Mouse (Mus musculus) neural tube, embryonic 12.5 days (tissue): ENCODE data around the gene Tent2. TPM values are rescaled to one million over a fixed set of nuclear protein-coding genes. Genes with fewer than 3 reads are reported as not detected.

Experiments
- ATAC-seq: fragments of 200-750 bp; cut with Nextera tagmentation; 2 replicates; pipeline ENCODE4 v1.8.0; 2017; ENCODE audit warnings: low read depth, mild to moderate bottlenecking, moderate TSS enrichment, moderate library complexity; ENCODE audit not compliant: low FRiP score
- H3K27ac ChIP-seq: fragments of 300-500 bp; sonication (generic); 2 replicates; pipeline ENCODE4 v1.5.1; 2016
- H3K27me3 ChIP-seq: fragments of 300-500 bp; sonication (generic); replicated peaks from 2 replicates; pipeline ENCODE4 v1.6.1; 2016; ENCODE audit warnings: mild to moderate bottlenecking
- H3K36me3 ChIP-seq: fragments of 300-500 bp; sonication (generic); 2 replicates; pipeline ENCODE4 v1.6.1; 2016; ENCODE audit warnings: mild to moderate bottlenecking
- H3K4me1 ChIP-seq: fragments of 300-500 bp; sonication (generic); 2 replicates; pipeline ENCODE4 v1.6.1; 2016
- H3K4me2 ChIP-seq: fragments of 300-500 bp; sonication (generic); replicated peaks from 2 replicates; pipeline ENCODE4 v1.6.1; 2016; ENCODE audit warnings: mild to moderate bottlenecking
- H3K4me3 ChIP-seq: fragments of 300-500 bp; sonication (generic); 2 replicates; pipeline ENCODE4 v1.5.1; 2016
- H3K9ac ChIP-seq: fragments of 300-500 bp; sonication (generic); 2 replicates; pipeline ENCODE4 v1.6.1; 2016; ENCODE audit warnings: mild to moderate bottlenecking
- H3K9me3 ChIP-seq: fragments of 300-500 bp; sonication (generic); 2 replicates; pipeline ENCODE4 v1.6.1; 2016; ENCODE audit warnings: mild to moderate bottlenecking
- WGBS: fragments of 180-500 bp; shearing (Covaris S2); methylation state at CpG from one replicate; pipeline ENCODE4 v1.1.7; 2016; 5-methylcytosine and 5-hydroxymethylcytosine counted together
- polyA plus RNA-seq: library from polyadenylated mRNA; unstranded; fragments of >200 nt; fragmentation: Nextera tagmentation; extraction: Ambion mirVana; gene quantifications from 2 replicates; pipeline ENCODE4 v1.2.1, GENCODE M21; 2016

The Tent2 gene
- polyA plus RNA-seq: 57.1 and 62.3 TPM in 2 replicates

DNA sequence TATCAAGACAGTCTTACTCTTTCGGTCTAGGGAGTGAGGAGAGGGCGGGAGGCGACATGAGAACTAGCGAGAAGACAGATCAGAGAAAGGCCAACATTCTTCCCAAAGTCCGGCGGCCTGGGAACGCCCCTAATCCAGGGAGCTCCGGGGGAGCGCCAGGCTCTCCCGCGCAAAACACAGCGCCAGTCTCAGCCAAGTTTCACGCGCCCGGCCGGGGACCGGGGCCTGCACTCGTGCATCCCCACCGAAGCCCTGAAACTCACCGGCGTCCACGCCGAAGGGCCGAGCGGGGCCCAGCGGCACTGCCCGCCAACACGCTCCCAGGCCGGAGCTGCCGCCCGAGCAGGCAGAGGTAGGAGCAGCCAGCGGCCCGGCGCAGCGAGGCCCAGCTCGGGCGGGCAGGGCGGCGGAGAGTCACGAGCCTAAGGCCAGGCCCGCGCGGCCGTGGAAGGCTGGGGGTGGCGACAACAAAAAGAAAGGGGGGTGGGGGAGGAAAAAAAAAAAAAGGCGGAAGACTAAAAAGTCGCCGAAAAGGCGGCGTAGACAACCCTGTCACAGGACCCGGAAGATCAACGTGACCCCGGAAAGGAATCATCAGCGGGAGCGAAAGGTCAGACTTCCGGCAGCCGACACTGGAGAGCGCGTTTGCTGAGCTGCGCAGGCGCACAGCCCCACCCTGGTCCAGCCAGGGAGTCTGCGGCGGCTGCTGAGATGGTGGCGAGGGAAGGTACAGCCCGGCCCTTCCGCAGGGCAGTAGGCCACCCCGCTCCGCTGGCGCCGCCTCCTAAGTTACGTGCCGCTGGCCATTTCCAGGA, at the start of gene Tent2:
TSS of gene Tent2 (minus strand) at position 555 of the 815 bp plus-strand sequence.
- H3K27me3 ChIP-seq: no peaks in the 10 kb centered on the region
- H3K4me2 ChIP-seq: peak within 1 kb of the TSS; percentile 72
- no peaks in the 10 kb centered on the region for H3K9me3 ChIP-seq
- peak; percentile 99 for ATAC-seq
- peak within 1 kb of the TSS; percentile 79 for H3K4me3 ChIP-seq
- under 1% methylated on average over 72 of the region's 72 CpGs for WGBS
- no peaks in the 10 kb centered on the region for H3K36me3 ChIP-seq
- peak within 1 kb of the TSS; percentile 80 for H3K27ac ChIP-seq
- H3K4me1 ChIP-seq: no peaks in the 10 kb centered on the region; the same call in 1 of the 2 replicates
- H3K9ac ChIP-seq: peak within 1 kb of the TSS; percentile 89

GRCm38 (mm10) chr13:93241180-93241579, 49.0 kb upstream of the Tent2 start:
- ATAC-seq: no peak
- 47% methylated on average over 3 of the region's 3 CpGs for WGBS
- no peak overlapping the region for H3K27ac ChIP-seq
- no peaks in the 10 kb centered on the region for H3K36me3 ChIP-seq
- no peak overlapping the region for H3K9ac ChIP-seq
- H3K27me3 ChIP-seq: no peaks in the 10 kb centered on the region
- no peaks in the 10 kb centered on the region for H3K9me3 ChIP-seq
- no peaks in the 10 kb centered on the region for H3K4me1 ChIP-seq
- H3K4me3 ChIP-seq: no peak overlapping the region
- H3K4me2 ChIP-seq: no peak overlapping the region

DNA sequence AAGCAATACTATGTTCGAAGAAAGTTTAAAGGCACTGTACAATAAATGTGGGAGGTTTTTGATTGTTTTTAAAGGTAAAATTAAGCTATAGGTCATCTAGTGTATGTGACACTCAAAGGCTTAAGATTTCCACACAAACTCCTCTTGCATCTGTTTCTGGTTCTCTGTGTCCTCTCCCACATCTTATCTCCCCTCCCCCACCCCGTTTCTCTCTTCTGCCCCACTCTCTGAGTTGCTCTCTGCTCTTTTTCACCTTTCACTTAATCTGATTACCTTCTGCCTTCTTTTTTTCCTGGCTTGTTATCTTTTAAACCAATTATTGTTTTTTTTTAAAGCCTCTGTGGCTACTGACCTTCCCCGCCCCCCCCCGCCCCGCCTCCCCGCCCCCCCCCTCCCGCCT, 47.4 kb upstream of the Tent2 start:
- H3K4me1 ChIP-seq: no peaks in the 10 kb centered on the region
- WGBS: 82% methylated on average over 7 of the region's 7 CpGs
- no peak for ATAC-seq

GRCm38 (mm10) chr13:93239134-93239533, 46.9 kb upstream of the Tent2 start:
- H3K27ac ChIP-seq: no peak overlapping the region

More for the DNA sequence above, 47.4 kb upstream of the Tent2 start:
- Histone ChIP-seq H3K4me2 (no peak overlapping the region), H3K27me3 (no peaks in the 10 kb centered on the region), H3K9ac (no peak overlapping the region), H3K9me3 (no peaks in the 10 kb centered on the region), H3K36me3 (no peaks in the 10 kb centered on the region), H3K4me3 (no peak overlapping the region), H3K27ac (no peak overlapping the region)

GRCm38 (mm10) chr13:93237677-93238398, 45.7 kb upstream of the Tent2 start:
- H3K4me2 ChIP-seq: no peak overlapping the region
- no peak overlapping the region for H3K27ac ChIP-seq
- no peak for ATAC-seq
- H3K27me3 ChIP-seq: no peaks in the 10 kb centered on the region
- no peaks in the 10 kb centered on the region for H3K9me3 ChIP-seq
- no peak overlapping the region for H3K9ac ChIP-seq
- H3K4me1 ChIP-seq: no peaks in the 10 kb centered on the region
- H3K4me3 ChIP-seq: no peak overlapping the region
- H3K36me3 ChIP-seq: no peaks in the 10 kb centered on the region
- 88% methylated on average over 9 of the region's 9 CpGs for WGBS

More at GRCm38 (mm10) chr13:93239134-93239533, 46.9 kb upstream of the Tent2 start:
- Histone ChIP-seq H3K9me3 (no peaks in the 10 kb centered on the region), H3K4me2 (no peak overlapping the region), H3K9ac (no peak overlapping the region), H3K36me3 (no peaks in the 10 kb centered on the region), H3K4me1 (no peaks in the 10 kb centered on the region), H3K27me3 (no peaks in the 10 kb centered on the region), H3K4me3 (no peak overlapping the region)
- WGBS: 90% methylated on average over 9 of the region's 9 CpGs
- ATAC-seq: no peak

DNA sequence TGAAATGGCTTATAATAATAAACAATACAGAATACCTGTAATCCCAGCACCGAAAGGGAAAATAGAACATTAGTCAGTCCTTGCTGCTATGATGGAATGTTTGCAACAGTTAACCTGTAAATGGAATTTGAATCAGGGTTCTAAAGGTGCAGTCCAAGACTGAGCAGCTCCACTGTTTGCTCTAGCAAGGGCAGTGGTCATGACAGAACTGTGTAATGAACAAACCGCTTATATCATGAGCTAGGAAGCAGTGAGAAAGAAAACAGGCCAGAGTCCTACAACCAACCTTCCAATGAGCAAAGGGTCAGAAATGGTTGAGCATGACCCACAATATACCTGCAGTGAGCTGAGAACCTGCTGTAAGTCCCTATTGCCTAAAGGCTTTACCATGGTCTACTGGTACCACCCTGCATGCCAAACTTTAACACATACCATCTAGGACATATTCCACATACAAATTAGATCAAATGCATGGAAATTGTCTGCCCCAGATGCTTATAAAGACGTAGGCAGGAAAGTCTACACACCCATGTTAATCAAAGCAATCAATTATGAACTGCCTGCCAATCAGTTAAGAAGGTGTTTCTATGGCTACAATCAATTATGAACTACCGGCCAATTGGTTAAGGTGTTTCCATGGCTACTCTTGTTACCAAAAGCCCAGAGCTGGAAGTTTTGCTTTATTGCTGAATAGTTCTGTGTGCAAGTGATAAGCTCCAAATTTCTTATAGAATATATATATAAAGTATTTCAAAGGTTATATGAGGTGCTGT, 42.3 kb upstream of the Tent2 start:
- Histone ChIP-seq H3K36me3 (no peaks in the 10 kb centered on the region), H3K4me1 (no peaks in the 10 kb centered on the region), H3K9me3 (no peaks in the 10 kb centered on the region), H3K4me2 (no peak overlapping the region), H3K27me3 (no peaks in the 10 kb centered on the region), H3K9ac (no peak overlapping the region), H3K27ac (no peak overlapping the region), H3K4me3 (no peak overlapping the region)
- no peak for ATAC-seq
- 81% methylated on average over 4 of the region's 4 CpGs for WGBS

DNA sequence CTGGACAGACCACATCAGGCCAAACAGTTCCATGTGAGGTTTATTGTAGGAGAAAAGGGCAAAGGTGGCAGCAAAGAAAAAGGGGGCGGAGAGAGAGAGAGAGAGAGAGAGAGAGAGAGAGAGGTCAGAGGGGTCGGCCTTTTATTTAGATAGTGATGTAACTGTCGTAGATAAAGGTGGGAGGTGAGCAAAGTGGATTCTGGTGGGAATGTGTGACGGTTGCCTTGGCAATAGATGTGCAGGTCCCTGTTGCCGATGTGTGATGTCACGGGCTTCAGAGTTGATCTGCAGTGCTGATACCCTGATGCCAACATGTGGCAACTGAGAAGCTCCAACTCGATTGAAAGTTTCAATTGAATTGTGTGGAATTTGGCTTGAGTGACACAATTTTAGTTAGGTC, 40.1 kb upstream of the Tent2 start:
- no peak overlapping the region for H3K27ac ChIP-seq
- WGBS: 87% methylated on average over 7 of the region's 7 CpGs
- ATAC-seq: no peak
- H3K27me3 ChIP-seq: no peaks in the 10 kb centered on the region
- no peaks in the 10 kb centered on the region for H3K36me3 ChIP-seq
- no peak overlapping the region for H3K9ac ChIP-seq
- no peak overlapping the region for H3K4me2 ChIP-seq
- no peaks in the 10 kb centered on the region for H3K4me1 ChIP-seq
- no peak overlapping the region for H3K4me3 ChIP-seq
- no peaks in the 10 kb centered on the region for H3K9me3 ChIP-seq

DNA sequence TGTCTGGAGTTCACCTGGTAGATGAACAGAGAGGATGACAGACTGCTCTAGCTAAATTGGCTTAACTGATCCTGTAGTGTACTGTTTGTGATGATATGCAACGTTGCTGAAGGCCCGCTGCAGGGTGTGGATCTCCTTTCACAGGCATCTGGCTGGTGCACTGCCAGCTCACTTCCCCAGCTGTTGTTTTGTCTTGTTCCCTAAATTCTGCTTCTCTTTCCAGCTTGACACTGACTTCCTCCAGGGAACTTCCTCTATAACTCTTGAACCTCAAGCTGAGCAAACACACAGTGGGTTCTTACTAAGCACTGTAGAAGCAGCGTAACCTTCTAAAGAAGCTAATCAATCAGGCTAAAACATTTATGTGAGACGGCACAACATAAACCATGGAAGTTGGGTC, 38.8 kb upstream of the Tent2 start:
- Histone ChIP-seq H3K9ac (no peak overlapping the region), H3K36me3 (no peaks in the 10 kb centered on the region), H3K4me3 (no peak overlapping the region), H3K4me2 (no peak overlapping the region), H3K9me3 (no peaks in the 10 kb centered on the region), H3K27me3 (no peaks in the 10 kb centered on the region), H3K4me1 (no peaks in the 10 kb centered on the region), H3K27ac (no peak overlapping the region)
- WGBS: 72% methylated on average over 4 of the region's 4 CpGs
- ATAC-seq: no peak

DNA sequence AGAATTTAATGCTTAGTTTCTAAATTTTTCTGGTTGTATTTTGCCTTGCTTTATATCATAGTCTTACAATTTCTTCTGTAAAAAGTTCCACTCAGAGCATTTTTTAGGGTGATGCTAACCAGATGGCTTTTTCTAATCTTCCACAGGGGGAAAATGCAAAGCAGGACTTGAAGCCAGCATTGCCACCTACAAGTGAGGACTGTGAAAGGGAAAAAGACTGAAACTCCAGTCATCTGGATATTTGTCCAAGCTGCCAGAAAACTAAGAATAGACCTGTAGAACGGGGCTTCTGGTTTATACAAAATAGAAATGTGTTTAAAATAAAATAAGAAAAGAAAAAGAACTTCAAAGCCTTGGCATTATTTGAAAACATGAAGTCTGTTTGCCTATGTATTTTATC, 19.6 kb upstream of the Tent2 start:
- 86% methylated on average over 1 of the region's 1 CpGs for WGBS
- H3K4me1 ChIP-seq: no peaks in the 10 kb centered on the region
- H3K36me3 ChIP-seq: no peaks in the 10 kb centered on the region
- no peak overlapping the region for H3K4me2 ChIP-seq
- H3K4me3 ChIP-seq: no peak overlapping the region
- no peaks in the 10 kb centered on the region for H3K9me3 ChIP-seq
- no peak for ATAC-seq
- H3K27me3 ChIP-seq: no peaks in the 10 kb centered on the region
- no peak overlapping the region for H3K9ac ChIP-seq
- no peak overlapping the region for H3K27ac ChIP-seq

DNA sequence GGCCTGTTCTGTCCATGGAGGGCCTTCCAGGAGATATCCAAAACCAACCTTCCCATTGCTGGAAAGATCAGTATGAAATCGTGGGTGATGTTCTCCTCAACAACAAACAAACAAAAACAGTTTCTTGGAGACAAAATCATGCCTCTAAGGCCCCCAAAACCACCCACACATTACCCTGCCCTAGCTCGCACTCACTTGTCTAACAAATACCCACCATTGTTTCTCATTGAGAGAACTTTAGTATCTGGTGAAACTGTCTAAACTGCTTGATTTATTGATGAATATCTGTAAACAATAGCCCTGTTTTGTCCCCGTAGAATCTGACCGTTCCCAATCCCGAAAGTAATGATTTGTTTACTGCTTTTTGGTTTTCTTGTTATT, 451 bp upstream of the Tent2 start:
- peak; percentile 39 for ATAC-seq
- no peaks in the 10 kb centered on the region for H3K9me3 ChIP-seq
- no peaks in the 10 kb centered on the region for H3K27me3 ChIP-seq
- 56% methylated on average over 5 of the region's 5 CpGs for WGBS
- H3K4me2 ChIP-seq: peak overlapping the region; percentile 72
- H3K4me1 ChIP-seq: no peaks in the 10 kb centered on the region; the same call in 1 of the 2 replicates
- H3K36me3 ChIP-seq: no peaks in the 10 kb centered on the region
- peak overlapping the region; percentile 73 for H3K27ac ChIP-seq
- H3K4me3 ChIP-seq: peak overlapping the region; percentile 79
- H3K9ac ChIP-seq: peak overlapping the region; percentile 89

DNA sequence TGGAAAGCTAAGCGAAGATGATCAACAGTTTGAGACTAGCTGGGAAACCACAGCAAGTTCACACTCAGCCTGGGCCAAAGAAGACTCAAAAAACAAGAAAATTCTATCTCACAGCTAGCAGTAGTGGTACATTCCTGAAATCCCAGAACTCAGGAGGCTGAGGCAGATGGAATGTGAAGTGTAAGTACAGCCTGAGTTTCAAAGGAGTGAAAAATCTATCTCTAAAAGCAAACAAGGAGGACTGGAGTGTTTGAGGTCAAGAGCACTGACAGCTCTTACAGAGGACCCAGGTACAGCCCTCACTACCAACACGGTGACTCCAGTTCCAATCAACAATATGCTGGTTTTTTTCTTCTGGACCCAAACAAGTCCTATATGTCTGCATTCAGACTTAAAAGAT, 2.8 kb downstream of the Tent2 start:
- no peak overlapping the region for H3K4me3 ChIP-seq
- H3K9me3 ChIP-seq: no peaks in the 10 kb centered on the region
- WGBS: 92% methylated on average over 2 of the region's 2 CpGs
- H3K4me2 ChIP-seq: no peak overlapping the region
- H3K4me1 ChIP-seq: no peaks in the 10 kb centered on the region; the same call in 1 of the 2 replicates
- no peak for ATAC-seq
- H3K27me3 ChIP-seq: no peaks in the 10 kb centered on the region
- no peaks in the 10 kb centered on the region for H3K36me3 ChIP-seq
- H3K9ac ChIP-seq: no peak overlapping the region
- H3K27ac ChIP-seq: no peak overlapping the region

DNA sequence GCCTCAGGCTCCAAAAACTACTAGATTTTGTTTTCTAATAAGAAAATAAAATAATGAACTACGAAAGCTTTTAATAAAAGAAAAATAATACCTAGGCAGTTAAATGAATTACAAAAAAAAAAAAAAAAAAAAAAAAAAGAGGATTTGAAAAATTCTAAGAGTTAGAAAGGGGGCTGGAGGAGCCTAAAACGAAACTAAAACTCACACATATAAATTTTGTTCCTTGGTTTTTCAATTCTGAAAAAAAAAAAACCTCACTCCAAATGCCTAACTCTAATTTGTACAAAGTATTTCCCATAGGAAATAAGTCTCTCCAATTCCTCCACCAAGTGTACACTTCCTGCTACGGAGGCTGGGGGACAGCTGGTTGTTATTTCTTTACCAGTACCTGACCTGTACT, 3.4 kb downstream of the Tent2 start:
- H3K36me3 ChIP-seq: peaks cover 3% of the 10 kb centered on the region; the same call in 1 of the 2 replicates
- H3K27me3 ChIP-seq: no peaks in the 10 kb centered on the region
- no peak overlapping the region for H3K9ac ChIP-seq
- no peak overlapping the region for H3K4me3 ChIP-seq
- H3K27ac ChIP-seq: no peak overlapping the region
- no peak overlapping the region for H3K4me2 ChIP-seq
- H3K4me1 ChIP-seq: no peaks in the 10 kb centered on the region; the same call in 1 of the 2 replicates
- no peaks in the 10 kb centered on the region for H3K9me3 ChIP-seq
- 93% methylated on average over 3 of the region's 3 CpGs for WGBS
- ATAC-seq: no peak
